Mouse (Mus musculus): ENCODE results near the gene AI837181. TPM values are rescaled to one million over a fixed set of nuclear protein-coding genes. Genes with fewer than 3 reads are reported as not detected.

The AI837181 gene
- total and polyA plus RNA-seq, 3 experiments: 10.2 to 59.5 (median 29.8) TPM

- DNase-seq (ENCODE audit: low spot score) (no peak), ATAC-seq (ENCODE audit: extremely low read depth, insufficient number of reproducible peaks, low FRiP score, poor library complexity, severe bottlenecking) (no peak)
- H3K27me3 ChIP-seq (ENCODE audit: insufficient read depth, low read length): peaks cover 50% of the 10 kb centered on the region
- no peak for TF ChIP-seq GATA1 (IDR thresholded peaks at IDR 0.05; ENCODE audit: borderline replicate concordance, low read length)
- no peak for TF ChIP-seq CTCF (IDR thresholded peaks at IDR 0.05; ENCODE audit: low read depth, low read length)
- no peak for TF ChIP-seq TAL1 (conservative IDR thresholded peaks at IDR 0.05; ENCODE audit: low read depth, low read length)
- TF ChIP-seq GATA2 (IDR thresholded peaks at IDR 0.05; ENCODE audit: borderline replicate concordance, low read depth, low read length): no peak
- no peak for TF ChIP-seq POLR2AphosphoS5 (IDR thresholded peaks at IDR 0.05; ENCODE audit: insufficient replicate concordance, low read depth, low read length)
- peaks cover 5% of the 10 kb centered on the region for H3K36me3 ChIP-seq (replicated peaks)
- no peaks in the 10 kb centered on the region for H3K9me3 ChIP-seq (replicated peaks)
- no peak overlapping the region for H3K4me3 ChIP-seq (ENCODE audit: low read depth, low read length)
- H3K4me1 ChIP-seq (ENCODE audit: insufficient read depth, low read depth, low read length): peaks cover 22% of the 10 kb centered on the region
These were observed 47.9 kb downstream of the AI837181 start for GRCm38 (mm10) chr19:5472857-5473256.

- peak; percentile 22; the same call in 1 of the 2 replicates for ATAC-seq (ENCODE audit: extremely low read depth, insufficient number of reproducible peaks, low FRiP score, poor library complexity, severe bottlenecking)
- Histone ChIP-seq H3K4me1 (ENCODE audit: insufficient read depth, low read depth, low read length) (peaks cover 15% of the 10 kb centered on the region), H3K4me3 (ENCODE audit: low read depth, low read length) (peak within 1 kb of the TSS; percentile 57; the same call in 1 of the 2 replicates)
These were observed 48.8 kb downstream of the AI837181 start, which contains the start of gene Efemp2 for GRCm38 (mm10) chr19:5473720-5474119. Efemp2 (plus strand) TSS chr19:5473954.

GRCm38 (mm10) chr19:5474281-5475068 lies 49.5 kb downstream of the AI837181 start:
- TF ChIP-seq POLR2AphosphoS5 (IDR thresholded peaks at IDR 0.05; ENCODE audit: insufficient replicate concordance, low read depth, low read length) (no peak), CTCF (IDR thresholded peaks at IDR 0.05; ENCODE audit: low read depth, low read length) (no peak), GATA1 (IDR thresholded peaks at IDR 0.05; ENCODE audit: borderline replicate concordance, low read length) (no peak), TAL1 (conservative IDR thresholded peaks at IDR 0.05; ENCODE audit: low read depth, low read length) (no peak), GATA2 (IDR thresholded peaks at IDR 0.05; ENCODE audit: borderline replicate concordance, low read depth, low read length) (no peak)
- Histone ChIP-seq H3K9me3 (replicated peaks) (no peaks in the 10 kb centered on the region), H3K27me3 (ENCODE audit: insufficient read depth, low read length) (peaks cover 60% of the 10 kb centered on the region), H3K4me3 (ENCODE audit: low read depth, low read length) (peak overlapping the region; percentile 51; the same call in 1 of the 2 replicates), H3K36me3 (replicated peaks) (no peaks in the 10 kb centered on the region), H3K4me1 (ENCODE audit: insufficient read depth, low read depth, low read length) (peaks cover 15% of the 10 kb centered on the region)
- no peak for ATAC-seq (ENCODE audit: extremely low read depth, insufficient number of reproducible peaks, low FRiP score, poor library complexity, severe bottlenecking)
- DNase-seq (ENCODE audit: low spot score): no peak

More at GRCm38 (mm10) chr19:5473720-5474119, 48.8 kb downstream of the AI837181 start, which contains the start of gene Efemp2:
- H3K36me3 ChIP-seq (replicated peaks): no peaks in the 10 kb centered on the region
- peaks cover 55% of the 10 kb centered on the region for H3K27me3 ChIP-seq (ENCODE audit: insufficient read depth, low read length)
- TF ChIP-seq GATA2 (IDR thresholded peaks at IDR 0.05; ENCODE audit: borderline replicate concordance, low read depth, low read length): no peak
- TF ChIP-seq TAL1 (conservative IDR thresholded peaks at IDR 0.05; ENCODE audit: low read depth, low read length): no peak
- no peak for TF ChIP-seq CTCF (IDR thresholded peaks at IDR 0.05; ENCODE audit: low read depth, low read length)
- no peak for TF ChIP-seq POLR2AphosphoS5 (IDR thresholded peaks at IDR 0.05; ENCODE audit: insufficient replicate concordance, low read depth, low read length)
- no peak for TF ChIP-seq GATA1 (IDR thresholded peaks at IDR 0.05; ENCODE audit: borderline replicate concordance, low read length)
- no peaks in the 10 kb centered on the region for H3K9me3 ChIP-seq (replicated peaks)
- peak; percentile 57 for DNase-seq (ENCODE audit: low spot score)

- H3K27me3 ChIP-seq (ENCODE audit: insufficient read depth, low read length): peaks cover 59% of the 10 kb centered on the region
- no peaks in the 10 kb centered on the region for H3K36me3 ChIP-seq (replicated peaks)
- H3K4me1 ChIP-seq (ENCODE audit: insufficient read depth, low read depth, low read length): peaks cover 16% of the 10 kb centered on the region
- H3K9me3 ChIP-seq (replicated peaks): no peaks in the 10 kb centered on the region
- TF ChIP-seq TAL1 (conservative IDR thresholded peaks at IDR 0.05; ENCODE audit: low read depth, low read length) (no peak), GATA2 (IDR thresholded peaks at IDR 0.05; ENCODE audit: borderline replicate concordance, low read depth, low read length) (no peak), CTCF (IDR thresholded peaks at IDR 0.05; ENCODE audit: low read depth, low read length) (no peak), GATA1 (IDR thresholded peaks at IDR 0.05; ENCODE audit: borderline replicate concordance, low read length) (no peak), POLR2AphosphoS5 (IDR thresholded peaks at IDR 0.05; ENCODE audit: insufficient replicate concordance, low read depth, low read length) (no peak)
- no peak for DNase-seq (ENCODE audit: low spot score)
- ATAC-seq (ENCODE audit: extremely low read depth, insufficient number of reproducible peaks, low FRiP score, poor library complexity, severe bottlenecking): no peak
- H3K4me3 ChIP-seq (ENCODE audit: low read depth, low read length): no peak overlapping the region
These were observed 50.2 kb downstream of the AI837181 start for GRCm38 (mm10) chr19:5475069-5475714.

Other genes starting within 250 kb of the AI837181 start
Only the 20 nearest of the 25 such genes appear.
- 161 and 175 TPM in 2 replicates for gene Sf3b2, start 129.7 kb upstream of the AI837181 start, total RNA-seq (2014; fragmentation: Nextera tagmentation)
- gene Sf3b2, start 129.7 kb upstream of the AI837181 start, total RNA-seq (2017): 233 and 253 TPM in 2 replicates
- gene Sf3b2, start 129.7 kb upstream of the AI837181 start, polyA plus RNA-seq (2012): 273 and 421 TPM in 2 replicates
- gene Gal3st3, start 126.8 kb upstream of the AI837181 start, total RNA-seq (2014; fragmentation: Nextera tagmentation): not detected in 2 replicates
- 0.16 TPM in 1 of 2 replicates, not detected in the other for gene Gal3st3, start 126.8 kb upstream of the AI837181 start, total RNA-seq (2017)
- gene Gal3st3, start 126.8 kb upstream of the AI837181 start, polyA plus RNA-seq (2012): not detected in 2 replicates
- not detected in 2 replicates for gene Catsper1, start 89.4 kb upstream of the AI837181 start, total RNA-seq (2014; fragmentation: Nextera tagmentation)
- gene Catsper1, start 89.4 kb upstream of the AI837181 start, total RNA-seq (2017): not detected in 2 replicates
- not detected in 2 replicates for gene Catsper1, start 89.4 kb upstream of the AI837181 start, polyA plus RNA-seq (2012)
- not detected in 2 replicates for gene Cst6, start 75.6 kb upstream of the AI837181 start, total RNA-seq (2014; fragmentation: Nextera tagmentation)
- gene Cst6, start 75.6 kb upstream of the AI837181 start, total RNA-seq (2017): 0.05 and 0.06 TPM in 2 replicates
- gene Cst6, start 75.6 kb upstream of the AI837181 start, polyA plus RNA-seq (2012): not detected in 2 replicates
- 38.5 and 40.9 TPM in 2 replicates for gene Eif1ad, start 58.4 kb upstream of the AI837181 start, total RNA-seq (2014; fragmentation: Nextera tagmentation)
- 55.0 and 58.4 TPM in 2 replicates for gene Eif1ad, start 58.4 kb upstream of the AI837181 start, total RNA-seq (2017)
- 96.0 and 100 TPM in 2 replicates for gene Eif1ad, start 58.4 kb upstream of the AI837181 start, polyA plus RNA-seq (2012)
- 329 and 422 TPM in 2 replicates for gene Banf1, start 58.0 kb upstream of the AI837181 start, total RNA-seq (2014; fragmentation: Nextera tagmentation)
- 35.1 and 42.1 TPM in 2 replicates for gene Banf1, start 58.0 kb upstream of the AI837181 start, total RNA-seq (2017)
- gene Banf1, start 58.0 kb upstream of the AI837181 start, polyA plus RNA-seq (2012): 210 and 227 TPM in 2 replicates
- 39.6 and 40.5 TPM in 2 replicates for gene Sart1, start 36.4 kb upstream of the AI837181 start, total RNA-seq (2014; fragmentation: Nextera tagmentation)
- 68.7 and 75.5 TPM in 2 replicates for gene Sart1, start 36.4 kb upstream of the AI837181 start, total RNA-seq (2017)
- 183 and 195 TPM in 2 replicates for gene Sart1, start 36.4 kb upstream of the AI837181 start, polyA plus RNA-seq (2012)
- gene Tsga10ip, start 22.6 kb upstream of the AI837181 start, total RNA-seq (2014; fragmentation: Nextera tagmentation): 1.3 TPM in 1 of 2 replicates, not detected in the other
- 0.11 TPM in 1 of 2 replicates, not detected in the other for gene Tsga10ip, start 22.6 kb upstream of the AI837181 start, total RNA-seq (2017)
- 0.74 and 1.5 TPM in 2 replicates for gene Tsga10ip, start 22.6 kb upstream of the AI837181 start, polyA plus RNA-seq (2012)
- 44.6 and 46.0 TPM in 2 replicates for gene Drap1, start 165 bp upstream of the AI837181 start, total RNA-seq (2014; fragmentation: Nextera tagmentation)
- gene Drap1, start 165 bp upstream of the AI837181 start, total RNA-seq (2017): 81.5 and 87.0 TPM in 2 replicates
- gene Drap1, start 165 bp upstream of the AI837181 start, polyA plus RNA-seq (2012): 305 and 329 TPM in 2 replicates
- 0.90 and 3.0 TPM in 2 replicates for gene Fosl1, start 22.4 kb downstream of the AI837181 start, total RNA-seq (2014; fragmentation: Nextera tagmentation)
- 1.9 and 2.3 TPM in 2 replicates for gene Fosl1, start 22.4 kb downstream of the AI837181 start, total RNA-seq (2017)
- 3.4 and 3.6 TPM in 2 replicates for gene Fosl1, start 22.4 kb downstream of the AI837181 start, polyA plus RNA-seq (2012)
- 1.9 and 3.3 TPM in 2 replicates for gene Ccdc85b, start 32.8 kb downstream of the AI837181 start, total RNA-seq (2014; fragmentation: Nextera tagmentation)
- gene Ccdc85b, start 32.8 kb downstream of the AI837181 start, total RNA-seq (2017): 3.0 and 4.1 TPM in 2 replicates
- 13.1 and 16.9 TPM in 2 replicates for gene Ccdc85b, start 32.8 kb downstream of the AI837181 start, polyA plus RNA-seq (2012)
- 50.8 and 53.9 TPM in 2 replicates for gene Fibp, start 35.5 kb downstream of the AI837181 start, total RNA-seq (2014; fragmentation: Nextera tagmentation)
- 71.8 and 104 TPM in 2 replicates for gene Fibp, start 35.5 kb downstream of the AI837181 start, total RNA-seq (2017)
- gene Fibp, start 35.5 kb downstream of the AI837181 start, polyA plus RNA-seq (2012): 42.8 and 162 TPM in 2 replicates
- not detected in 2 replicates for gene Ctsw, start 43.4 kb downstream of the AI837181 start, total RNA-seq (2014; fragmentation: Nextera tagmentation)
- not detected in 2 replicates for gene Ctsw, start 43.4 kb downstream of the AI837181 start, total RNA-seq (2017)
- not detected in 2 replicates for gene Ctsw, start 43.4 kb downstream of the AI837181 start, polyA plus RNA-seq (2012)
- 4.1 and 6.7 TPM in 2 replicates for gene Efemp2, start 48.8 kb downstream of the AI837181 start, total RNA-seq (2014; fragmentation: Nextera tagmentation)
- gene Efemp2, start 48.8 kb downstream of the AI837181 start, total RNA-seq (2017): 4.6 and 6.6 TPM in 2 replicates
- gene Efemp2, start 48.8 kb downstream of the AI837181 start, polyA plus RNA-seq (2012): 3.0 and 3.1 TPM in 2 replicates
- 16.8 and 38.0 TPM in 2 replicates for gene Mus81, start 63.3 kb downstream of the AI837181 start, total RNA-seq (2014; fragmentation: Nextera tagmentation)
- 16.0 and 22.9 TPM in 2 replicates for gene Mus81, start 63.3 kb downstream of the AI837181 start, total RNA-seq (2017)
- gene Mus81, start 63.3 kb downstream of the AI837181 start, polyA plus RNA-seq (2012): 17.1 and 19.5 TPM in 2 replicates
- 1,228 and 1,288 TPM in 2 replicates for gene Cfl1, start 65.3 kb downstream of the AI837181 start, total RNA-seq (2014; fragmentation: Nextera tagmentation)
- 1,086 and 1,192 TPM in 2 replicates for gene Cfl1, start 65.3 kb downstream of the AI837181 start, total RNA-seq (2017)
- gene Cfl1, start 65.3 kb downstream of the AI837181 start, polyA plus RNA-seq (2012): 853 and 1,308 TPM in 2 replicates
- gene 1700020D05Rik, start 78.6 kb downstream of the AI837181 start, total RNA-seq (2014; fragmentation: Nextera tagmentation): 0.73 and 4.0 TPM in 2 replicates
- gene 1700020D05Rik, start 78.6 kb downstream of the AI837181 start, total RNA-seq (2017): 2.1 and 2.7 TPM in 2 replicates
- 0.12 and 0.36 TPM in 2 replicates for gene 1700020D05Rik, start 78.6 kb downstream of the AI837181 start, polyA plus RNA-seq (2012)
- 9.8 and 12.6 TPM in 2 replicates for gene Snx32, start 85.4 kb downstream of the AI837181 start, total RNA-seq (2014; fragmentation: Nextera tagmentation)
- gene Snx32, start 85.4 kb downstream of the AI837181 start, total RNA-seq (2017): 12.0 and 13.3 TPM in 2 replicates
- gene Snx32, start 85.4 kb downstream of the AI837181 start, polyA plus RNA-seq (2012): 1.6 and 2.0 TPM in 2 replicates
- not detected in 2 replicates for gene Ovol1, start 135.5 kb downstream of the AI837181 start, total RNA-seq (2014; fragmentation: Nextera tagmentation)
- gene Ovol1, start 135.5 kb downstream of the AI837181 start, total RNA-seq (2017): 0.05 and 0.06 TPM in 2 replicates
- gene Ovol1, start 135.5 kb downstream of the AI837181 start, polyA plus RNA-seq (2012): not detected in 2 replicates
- 8.5 and 11.0 TPM in 2 replicates for gene Ap5b1, start 142.9 kb downstream of the AI837181 start, total RNA-seq (2014; fragmentation: Nextera tagmentation)
- 5.5 and 6.5 TPM in 2 replicates for gene Ap5b1, start 142.9 kb downstream of the AI837181 start, total RNA-seq (2017)
- gene Ap5b1, start 142.9 kb downstream of the AI837181 start, polyA plus RNA-seq (2012): 15.5 and 16.4 TPM in 2 replicates